Mouse (Mus musculus) central nervous system, embryonic 14 days (tissue): ENCODE measurements around the gene Gm3045. TPM values are rescaled to one million over a fixed set of nuclear protein-coding genes. Genes with fewer than 3 reads are reported as not detected.

ENCODE experiments used
- polyA plus RNA-seq: library from polyadenylated mRNA; depleted of rRNA; stranded (reverse); fragments of >200 nt; gene quantifications from 2 replicates; pipeline ENCODE4 v1.2.3, GENCODE M21; 2012; rRNA removed

Gm3045 gene
- not detected in 2 replicates for polyA plus RNA-seq

DNA sequence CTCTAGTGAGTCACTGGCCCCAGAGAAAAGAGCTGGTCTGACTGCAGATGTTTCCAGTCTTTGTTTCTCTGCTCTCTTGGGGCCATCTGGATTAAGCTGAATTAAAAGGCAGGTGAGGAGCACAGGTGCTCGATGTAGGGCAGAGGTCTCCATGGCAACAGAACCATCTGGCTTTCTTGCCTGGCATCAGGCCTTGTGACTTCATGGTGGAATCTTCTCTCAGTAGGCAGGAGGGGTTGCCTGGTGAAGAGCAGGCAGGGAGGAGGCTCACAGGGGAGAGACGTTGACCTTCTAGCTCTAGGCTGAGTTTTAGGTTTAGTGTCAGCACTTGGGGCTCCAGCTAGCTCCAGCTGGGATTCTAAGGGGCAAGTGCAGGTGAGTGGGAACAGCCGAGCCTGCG is at the start of gene Gm3045:
Gene Gm3045 (plus strand): TSS at position 230 of the 400 bp plus-strand sequence.

DNA sequence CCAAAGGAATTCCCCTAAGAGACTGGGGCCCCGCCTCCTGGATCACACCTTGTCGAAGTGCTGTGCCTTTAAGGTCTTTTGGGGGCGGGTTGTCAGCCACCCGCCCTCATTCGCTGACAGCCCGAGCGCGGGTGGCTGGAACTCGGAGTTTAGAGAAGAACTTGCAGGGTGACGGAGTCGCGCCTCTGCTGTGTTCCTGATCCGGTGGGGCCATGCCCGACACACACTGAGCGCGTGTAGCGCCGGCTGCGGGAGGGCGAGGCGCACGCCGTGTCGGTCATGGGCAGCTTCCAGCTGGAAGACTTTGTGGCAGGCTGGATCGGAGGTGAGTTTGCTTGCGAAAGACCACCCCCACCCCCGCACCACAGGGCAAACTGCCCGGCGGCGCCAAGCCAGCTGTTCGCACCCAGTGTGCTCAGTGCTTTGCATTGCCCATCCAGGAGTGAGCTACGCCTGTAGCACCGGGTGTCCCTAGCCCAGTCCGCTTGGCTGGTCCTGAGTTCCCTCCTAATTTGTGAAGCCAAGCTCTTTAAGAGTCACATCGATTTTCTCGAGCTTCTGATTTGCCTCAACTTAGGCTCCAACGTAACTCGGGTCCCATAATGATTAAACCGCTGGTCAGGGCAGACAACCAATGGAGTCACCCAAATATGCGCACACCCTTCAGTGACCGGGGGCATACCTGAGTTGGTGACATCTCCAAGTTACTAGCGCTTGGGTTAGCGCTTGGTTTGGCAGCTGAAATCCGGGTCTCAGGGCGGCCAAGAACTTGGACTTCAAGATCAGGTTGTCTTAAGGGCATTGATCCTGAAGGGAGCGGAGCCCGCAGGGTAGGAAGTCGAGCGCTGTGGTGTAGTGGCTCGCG is 12.0 kb downstream of the Gm3045 start, which contains the start of gene Slc25a48:
Gene Slc25a48 (plus strand): TSS at position 145 of the 865 bp plus-strand sequence.

DNA sequence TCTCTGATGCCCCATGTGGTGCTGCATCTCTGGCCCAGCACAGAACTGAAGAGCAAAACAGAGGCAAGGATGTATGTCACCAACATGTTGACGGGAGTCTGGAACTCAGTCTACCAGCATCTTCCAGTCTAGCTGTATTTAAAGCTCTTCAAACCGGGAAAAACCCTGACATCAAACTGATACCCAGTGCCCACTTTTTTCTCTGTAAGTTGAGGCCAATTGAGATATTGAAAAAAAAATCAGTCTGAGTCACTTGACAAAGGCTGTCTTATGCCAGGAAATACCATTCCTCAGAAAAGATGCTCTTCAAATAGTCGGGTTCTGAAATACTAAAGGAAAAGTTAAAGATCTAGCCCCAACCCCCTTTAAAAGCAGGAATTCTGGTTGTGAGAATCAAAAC is 55.8 kb downstream of the Gm3045 start, which contains the start of gene Il9:
Gene Il9 (minus strand): TSS at position 101 of the 400 bp plus-strand sequence.

Other genes with a start within 250 kb of the Gm3045 start
- 0.74 and 1.2 TPM in 2 replicates for gene Tifab, start 247.7 kb upstream of the Gm3045 start, polyA plus RNA-seq
- 9.9 and 18.4 TPM in 2 replicates for gene Neurog1, start 174.4 kb upstream of the Gm3045 start, polyA plus RNA-seq
- 20.2 and 54.0 TPM in 2 replicates for gene Cxcl14, start 130.0 kb upstream of the Gm3045 start, polyA plus RNA-seq
- gene Slc25a48, start 11.8 kb downstream of the Gm3045 start, polyA plus RNA-seq = 0.06 and 0.19 TPM in 2 replicates
- gene Il9, start 55.7 kb downstream of the Gm3045 start, polyA plus RNA-seq = not detected in 2 replicates
- gene Fbxl21, start 95.9 kb downstream of the Gm3045 start, polyA plus RNA-seq = 3.4 and 3.8 TPM in 2 replicates
- gene Lect2, start 121.9 kb downstream of the Gm3045 start, polyA plus RNA-seq = 0.09 TPM in 1 of 2 replicates, not detected in the other
- gene Tgfbi, start 182.9 kb downstream of the Gm3045 start, polyA plus RNA-seq = 8.6 and 30.9 TPM in 2 replicates